Mouse (Mus musculus) MEL (cell line): ENCODE measurements around the gene 4930544D05Rik. TPM values are rescaled to one million over a fixed set of nuclear protein-coding genes. Genes with fewer than 3 reads are reported as not detected.

ENCODE experiments used
- DNase-seq: peaks from one replicate; pipeline ENCODE4 v3.0.0; 2011; ENCODE audit warnings: low read depth, low spot score
- H3K27ac ChIP-seq: 2 replicates; pipeline ENCODE4 v1.5.1; 2012; ENCODE audit warnings: low read depth, mild to moderate bottlenecking, control low read depth, low read length, moderate library complexity; ENCODE audit not compliant: control insufficient read depth
- H3K27me3 ChIP-seq, 2 experiments: fragments of 150-350 bp in 1 of 2; sonication (generic) in 1 of 2; 2 replicates each; pipeline ENCODE4 v1.6.1; 2012; ENCODE audit warnings: low read length in 2 of 2, mild to moderate bottlenecking in 2 of 2, improper control_type of control experiment in 1 of 2, moderate library complexity in 1 of 2; ENCODE audit not compliant: insufficient read depth in 2 of 2, control insufficient read depth in 1 of 2
- H3K36me3 ChIP-seq, 2 experiments: 2 replicates each; pipeline ENCODE4 v1.6.1; 2012 to 2014; ENCODE audit warnings: low read length in 2 of 2, improper control_type of control experiment in 1 of 2, inconsistent platforms in 1 of 2, mild to moderate bottlenecking in 1 of 2; ENCODE audit not compliant: insufficient read depth in 2 of 2, control insufficient read depth in 1 of 2
- H3K4me1 ChIP-seq, 2 experiments: fragments of 150-350 bp in 1 of 2; sonication (generic) in 1 of 2; 2 replicates each; pipeline ENCODE4 v1.6.1; 2012; ENCODE audit warnings: low read length in 2 of 2, improper control_type of control experiment in 1 of 2, mild to moderate bottlenecking in 1 of 2; ENCODE audit not compliant: insufficient read depth in 2 of 2, control insufficient read depth in 1 of 2
- H3K4me3 ChIP-seq, 2 experiments: fragments of 150-350 bp in 1 of 2; sonication (generic) in 1 of 2; 2 replicates each; pipeline ENCODE4 v1.5.1; 2012; ENCODE audit warnings: low read depth in 2 of 2, low read length in 2 of 2, mild to moderate bottlenecking in 2 of 2, moderate library complexity in 2 of 2, control low read depth in 1 of 2, improper control_type of control experiment in 1 of 2; ENCODE audit not compliant: control insufficient read depth in 1 of 2, insufficient read depth in 1 of 2
- H3K79me2 ChIP-seq: 2 replicates; pipeline ENCODE4 v1.6.1; 2012; ENCODE audit warnings: mild to moderate bottlenecking, low read length, moderate library complexity; ENCODE audit not compliant: control insufficient read depth, poor library complexity, insufficient read depth
- H3K9ac ChIP-seq: 2 replicates; pipeline ENCODE4 v1.6.1; 2012; ENCODE audit warnings: low read depth, mild to moderate bottlenecking, control low read depth, low read length, moderate library complexity; ENCODE audit not compliant: control insufficient read depth, poor library complexity, severe bottlenecking
- H3K9me3 ChIP-seq: fragments of 150-350 bp; sonication (generic); replicated peaks from 2 replicates; pipeline ENCODE4 v1.6.1; 2012; ENCODE audit warnings: mild to moderate bottlenecking, low read length, improper control_type of control experiment, moderate library complexity; ENCODE audit not compliant: insufficient read depth
- CHD1 ChIP-seq: IDR thresholded peaks from 2 replicates; pipeline ENCODE4 v1.6.1; 2012; ENCODE audit warnings: low read depth, mild to moderate bottlenecking, inconsistent platforms, low read length, improper control_type of control experiment
- E2F4 ChIP-seq: IDR thresholded peaks from 2 replicates; pipeline ENCODE4 v1.6.1; 2011; ENCODE audit warnings: low read depth, low read length, improper control_type of control experiment, borderline replicate concordance
- ELF1 ChIP-seq: IDR thresholded peaks from 2 replicates; pipeline ENCODE4 v1.6.1; 2014; ENCODE audit warnings: low read depth, mild to moderate bottlenecking, inconsistent platforms, low read length, improper control_type of control experiment, moderate library complexity
- ETS1 ChIP-seq: IDR thresholded peaks from 2 replicates; pipeline ENCODE4 v1.6.1; 2012; ENCODE audit warnings: low read depth, mild to moderate bottlenecking, inconsistent platforms, low read length, improper control_type of control experiment, moderate library complexity
- GABPA ChIP-seq: IDR thresholded peaks from 2 replicates; pipeline ENCODE4 v1.6.1; 2012; ENCODE audit warnings: low read depth, mild to moderate bottlenecking, inconsistent platforms, low read length, improper control_type of control experiment, moderate library complexity
- GATA1 ChIP-seq: IDR thresholded peaks from 2 replicates; pipeline ENCODE4 v1.6.1; 2011; ENCODE audit warnings: low read depth, low read length, improper control_type of control experiment
- JUND ChIP-seq: IDR thresholded peaks from 2 replicates; pipeline ENCODE4 v1.6.1; 2011; ENCODE audit warnings: low read depth, mild to moderate bottlenecking, improper control_type of control experiment, low read length
- MAX ChIP-seq: IDR thresholded peaks from 2 replicates; pipeline ENCODE4 v1.6.1; 2011; ENCODE audit warnings: low read length, improper control_type of control experiment
- MAZ ChIP-seq: IDR thresholded peaks from 2 replicates; pipeline ENCODE4 v1.6.1; 2012; ENCODE audit warnings: low read depth, mild to moderate bottlenecking, inconsistent platforms, low read length, improper control_type of control experiment
- MXI1 ChIP-seq: IDR thresholded peaks from 2 replicates; pipeline ENCODE4 v1.6.1; 2011; ENCODE audit warnings: mild to moderate bottlenecking, low read depth, low read length, improper control_type of control experiment
- POLR2A ChIP-seq, 2 experiments: IDR thresholded peaks; 2 replicates each; pipeline ENCODE4 v1.6.1; 2011 to 2012; ENCODE audit warnings: low read length in 2 of 2, mild to moderate bottlenecking in 2 of 2, control low read depth in 1 of 2, improper control_type of control experiment in 1 of 2, low read depth in 1 of 2, moderate library complexity in 1 of 2; ENCODE audit not compliant: control insufficient read depth in 1 of 2, insufficient read depth in 1 of 2, poor library complexity in 1 of 2
- POLR2AphosphoS2 ChIP-seq: IDR thresholded peaks from 2 replicates; pipeline ENCODE4 v1.6.1; 2011; ENCODE audit warnings: low read length, improper control_type of control experiment
- POLR2AphosphoS5 ChIP-seq: IDR thresholded peaks from 2 replicates; pipeline ENCODE4 v1.6.1; 2012; ENCODE audit warnings: low read depth, borderline replicate concordance, mild to moderate bottlenecking, inconsistent platforms, low read length, moderate library complexity, mixed read lengths
- RAD21 ChIP-seq: IDR thresholded peaks from 2 replicates; pipeline ENCODE4 v1.6.1; 2011; ENCODE audit warnings: mild to moderate bottlenecking, low read depth, low read length, improper control_type of control experiment
- TBP ChIP-seq: IDR thresholded peaks from 2 replicates; pipeline ENCODE4 v1.8.0; 2011; ENCODE audit warnings: low read depth, low read length, improper control_type of control experiment
- TCF12 ChIP-seq: IDR thresholded peaks from 2 replicates; pipeline ENCODE4 v1.6.1; 2014; ENCODE audit warnings: low read depth, mild to moderate bottlenecking, inconsistent platforms, low read length, improper control_type of control experiment, moderate library complexity
- ZC3H11A ChIP-seq: IDR thresholded peaks from 2 replicates; pipeline ENCODE4 v1.6.1; 2012; ENCODE audit warnings: low read depth, mild to moderate bottlenecking, inconsistent platforms, low read length, improper control_type of control experiment
- ZNF384 ChIP-seq: IDR thresholded peaks from 2 replicates; pipeline ENCODE4 v1.6.1; 2012; ENCODE audit warnings: low read depth, mild to moderate bottlenecking, inconsistent platforms, low read length, improper control_type of control experiment
- polyA plus RNA-seq, 2 experiments: library from polyadenylated mRNA; stranded (reverse) in 1 of 2; unstranded in 1 of 2; fragments of >175 nt in 1 of 2; fragments of >200 nt in 1 of 2; gene quantifications; 2 replicates each; pipeline versions ENCODE4 v1.2.1 to v1.2.4; 2012; ENCODE audit warnings: low replicate concordance in 2 of 2, low read depth in 1 of 2; ENCODE audit not compliant: insufficient read length in 2 of 2, insufficient read depth in 1 of 2, missing spikeins in 1 of 2
- total RNA-seq: library from RNA; depleted of rRNA; stranded (reverse); fragments of 300-350 nt; gene quantifications from 2 replicates; pipeline ENCODE4 v1.2.3, GENCODE M21; 2012

4930544D05Rik gene
- total and polyA plus RNA-seq, 3 experiments = 0.10 TPM; not detected in 2

DNA sequence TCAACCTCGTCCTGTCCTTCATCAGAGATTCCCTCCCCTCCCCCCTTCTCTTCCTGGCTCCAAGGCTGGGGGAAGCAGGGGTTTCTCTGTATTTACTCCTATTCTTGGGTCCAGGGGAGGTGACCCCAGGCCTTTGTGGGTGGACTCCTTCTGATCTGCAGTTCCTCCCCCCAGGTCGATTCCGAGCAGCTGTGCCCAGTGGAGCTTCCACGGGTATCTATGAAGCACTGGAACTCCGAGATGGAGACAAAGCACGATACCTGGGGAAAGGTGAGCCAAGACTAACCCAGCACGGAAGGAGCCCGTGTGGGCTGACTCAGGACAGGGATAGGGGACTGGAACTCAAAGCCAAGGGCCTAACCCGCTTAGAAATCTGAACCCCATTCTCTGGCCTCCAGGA lies 42.3 kb downstream of the 4930544D05Rik start:
- H3K9ac ChIP-seq = no peak overlapping the region
- peaks cover 31% of the 10 kb centered on the region for H3K79me2 ChIP-seq
- no peaks in the 10 kb centered on the region for H3K27me3 ChIP-seq
- H3K36me3 ChIP-seq = peaks cover 3 to 8% of the 10 kb centered on the region in 2 experiments
- H3K4me3 ChIP-seq = no peak overlapping the region
- no peak overlapping the region for H3K27ac ChIP-seq
- H3K4me1 ChIP-seq = peaks cover 2 to 14% of the 10 kb centered on the region in 2 experiments
- TF ChIP-seq MXI1 (no peak), GABPA (no peak), JUND (no peak), TBP (no peak), ELF1 (no peak), CHD1 (no peak), ETS1 (no peak), POLR2A (IDR thresholded peaks at IDR 0.05; ENCODE audit: control insufficient read depth in 1 of 2, insufficient read depth in 1 of 2, low read depth in 1 of 2, low read length in 2 of 2, poor library complexity in 1 of 2) (no peak), GATA1 (no peak), ZC3H11A (no peak), MAX (no peak), ZNF384 (no peak), E2F4 (no peak), POLR2AphosphoS5 (no peak)
- TF ChIP-seq, all 39 proteins: peak for 0
- DNase-seq = no peak
- H3K9me3 ChIP-seq = no peaks in the 10 kb centered on the region

DNA sequence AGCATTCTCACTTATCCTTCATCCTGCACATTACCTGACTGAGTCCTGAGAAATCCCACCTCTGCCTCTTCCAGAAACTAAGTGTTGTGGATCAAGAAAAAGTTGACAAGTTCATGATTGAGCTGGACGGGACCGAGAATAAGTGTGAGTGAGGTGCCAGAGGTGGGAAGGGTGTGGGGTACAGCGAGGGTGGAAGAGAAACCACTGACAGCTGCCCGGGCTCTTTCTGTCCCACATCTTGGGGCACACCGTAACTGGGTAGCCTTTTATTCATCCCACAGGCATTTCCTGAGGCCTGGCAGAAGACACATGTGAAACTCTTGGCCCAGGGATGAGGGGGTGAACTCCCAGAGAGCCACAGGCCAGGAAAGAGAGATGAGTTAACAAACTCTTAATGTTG lies 42.9 kb downstream of the 4930544D05Rik start:
- Histone ChIP-seq H3K27me3 (no peaks in the 10 kb centered on the region), H3K9me3 (no peaks in the 10 kb centered on the region), H3K27ac (no peak overlapping the region), H3K79me2 (peaks cover 26% of the 10 kb centered on the region), H3K36me3 (peaks cover 1 to 8% of the 10 kb centered on the region in 2 experiments; a peak in 3 of 4 replicates), H3K4me1 (peaks cover 2 to 14% of the 10 kb centered on the region in 2 experiments; a peak in 3 of 4 replicates), H3K4me3 (no peak overlapping the region), H3K9ac (no peak overlapping the region)
- no peak for DNase-seq
- no peak for TF ChIP-seq TCF12
- no peak for TF ChIP-seq POLR2A (IDR thresholded peaks at IDR 0.05; ENCODE audit: control insufficient read depth in 1 of 2, insufficient read depth in 1 of 2, low read depth in 1 of 2, low read length in 2 of 2, poor library complexity in 1 of 2)
- TF ChIP-seq POLR2AphosphoS2 = no peak
- TF ChIP-seq ZNF384 = no peak
- no peak for TF ChIP-seq RAD21
- TF ChIP-seq MAZ = no peak
